Mouse (Mus musculus): Measurements from ENCODE around the gene Atcay.

DNA sequence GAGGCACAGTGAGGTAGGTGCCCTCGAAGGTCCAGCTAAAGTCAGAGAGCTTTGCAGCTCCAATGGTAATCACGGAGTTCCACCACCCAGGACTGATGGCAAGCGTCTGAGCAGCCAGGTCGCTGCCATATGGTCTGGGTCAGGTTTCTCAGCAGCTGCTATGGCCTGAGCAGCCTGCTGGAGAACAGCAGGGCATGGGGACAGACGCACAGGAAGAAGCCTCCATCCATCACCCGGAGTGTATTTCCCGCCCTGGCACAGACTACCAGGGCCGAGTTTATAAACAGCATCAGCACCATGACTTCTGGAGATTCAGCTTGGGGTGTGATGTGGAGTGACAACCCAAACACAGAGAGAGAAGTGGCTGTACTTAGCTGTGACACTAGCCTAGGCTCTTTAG, 65.5 kb downstream of the Atcay start:
- TF ChIP-seq POLR2A (IDR thresholded peaks at IDR 0.05; ENCODE audit: low read depth, low read length) (no peak), CTCF (IDR thresholded peaks at IDR 0.05; ENCODE audit: extremely low read depth, insufficient read length, insufficient replicate concordance, low read depth, low read length) (no peak)

Measured in small intestine, adult 2 months (tissue).